Mouse (Mus musculus) CH12.LX (cell line): ENCODE measurements around the gene Rps6kb2. TPM values are rescaled to one million over a fixed set of nuclear protein-coding genes. Genes with fewer than 3 reads are reported as not detected.

Source experiments
- DNase-seq: peaks from one replicate; pipeline ENCODE4 v3.0.0-alpha.2; 2013; ENCODE audit errors: extremely low read depth
- H3K27ac ChIP-seq: 2 replicates; pipeline ENCODE4 v1.5.1; 2012; ENCODE audit warnings: low read depth, mild to moderate bottlenecking, control low read depth, moderate library complexity; ENCODE audit not compliant: insufficient read depth
- H3K27me3 ChIP-seq: replicated peaks from 2 replicates; pipeline ENCODE3; 2012; ENCODE audit warnings: inconsistent platforms
- H3K36me3 ChIP-seq, 2 experiments: replicated peaks in 1 of 2; 2 replicates each; pipeline versions ENCODE3 to v1.6.1; 2012; ENCODE audit warnings: inconsistent platforms in 1 of 2, low read length in 1 of 2, mild to moderate bottlenecking in 1 of 2, mixed read lengths in 1 of 2, moderate library complexity in 1 of 2; ENCODE audit not compliant: control insufficient read depth in 1 of 2, insufficient read depth in 1 of 2
- H3K4me1 ChIP-seq, 2 experiments: 2 replicates each; pipeline ENCODE4 v1.6.1; 2012; ENCODE audit warnings: inconsistent platforms in 1 of 2, moderate library complexity in 1 of 2; ENCODE audit not compliant: insufficient read depth in 2 of 2, control insufficient read depth in 1 of 2
- H3K4me2 ChIP-seq: 2 replicates; pipeline ENCODE4 v1.6.1; 2012; ENCODE audit warnings: low read depth, mild to moderate bottlenecking, control low read depth; ENCODE audit not compliant: poor library complexity, insufficient read depth, severe bottlenecking
- H3K4me3 ChIP-seq, 3 experiments: fragments of 150-350 bp in 1 of 3; sonication (generic) in 1 of 3; replicated peaks in 1 of 3; 2 replicates each; pipeline versions ENCODE3 to v1.5.1; 2011 to 2012; ENCODE audit warnings: low read depth in 2 of 3, low read length in 2 of 3, mild to moderate bottlenecking in 2 of 3, moderate library complexity in 2 of 3, control low read depth in 1 of 3, improper control_type of control experiment in 1 of 3, inconsistent platforms in 1 of 3, mixed read lengths in 1 of 3; ENCODE audit not compliant: poor library complexity in 1 of 3
- H3K79me2 ChIP-seq: replicated peaks from 2 replicates; pipeline ENCODE4 v1.6.1; 2012; ENCODE audit warnings: mild to moderate bottlenecking, moderate library complexity; ENCODE audit not compliant: control insufficient read depth, poor library complexity, insufficient read depth, severe bottlenecking; ENCODE audit errors: extremely low read depth
- H3K9ac ChIP-seq: 2 replicates; pipeline ENCODE4 v1.6.1; 2012; ENCODE audit warnings: low read depth, mild to moderate bottlenecking, control low read depth, moderate library complexity; ENCODE audit not compliant: insufficient read depth
- H3K9me3 ChIP-seq: replicated peaks from 2 replicates; pipeline ENCODE3; 2012; ENCODE audit warnings: low read length, inconsistent platforms, mixed read lengths
- CHD1 ChIP-seq: IDR thresholded peaks from 2 replicates; pipeline ENCODE4 v1.6.1; 2012; ENCODE audit warnings: low read depth, low read length, improper control_type of control experiment, inconsistent platforms
- CHD2 ChIP-seq: IDR thresholded peaks from 2 replicates; pipeline ENCODE4 v1.6.1; 2011; ENCODE audit warnings: low read length, improper control_type of control experiment
- GABPA ChIP-seq: IDR thresholded peaks from 2 replicates; pipeline ENCODE4 v1.6.1; 2012; ENCODE audit warnings: low read depth, low read length, improper control_type of control experiment, inconsistent platforms; ENCODE audit not compliant: insufficient replicate concordance
- HCFC1 ChIP-seq: IDR thresholded peaks from 2 replicates; pipeline ENCODE4 v1.6.1; 2012; ENCODE audit warnings: low read depth, mild to moderate bottlenecking, inconsistent platforms, low read length, improper control_type of control experiment
- IRF4 ChIP-seq: IDR thresholded peaks from 2 replicates; pipeline ENCODE4 v1.6.1; 2014; ENCODE audit warnings: low read depth, mild to moderate bottlenecking, inconsistent platforms, low read length, improper control_type of control experiment
- MAZ ChIP-seq: IDR thresholded peaks from 2 replicates; pipeline ENCODE4 v1.6.1; 2012; ENCODE audit warnings: low read depth, mild to moderate bottlenecking, inconsistent platforms, low read length, improper control_type of control experiment, moderate library complexity
- MYC ChIP-seq: IDR thresholded peaks from 2 replicates; pipeline ENCODE4 v1.6.1; 2011; ENCODE audit warnings: low read depth, mild to moderate bottlenecking, improper control_type of control experiment, low read length
- NRF1 ChIP-seq: IDR thresholded peaks from 2 replicates; pipeline ENCODE4 v1.6.1; 2014; ENCODE audit warnings: low read depth, mild to moderate bottlenecking, inconsistent platforms, low read length, improper control_type of control experiment, moderate library complexity
- POLR2A ChIP-seq: IDR thresholded peaks from 2 replicates; pipeline ENCODE4 v1.6.1; 2011; ENCODE audit warnings: low read depth, mild to moderate bottlenecking, improper control_type of control experiment, low read length
- POLR2AphosphoS2 ChIP-seq: IDR thresholded peaks from 2 replicates; pipeline ENCODE4 v1.6.1; 2011; ENCODE audit warnings: low read depth, low read length, improper control_type of control experiment
- RAD21 ChIP-seq: IDR thresholded peaks from 2 replicates; pipeline ENCODE4 v1.6.1; 2011; ENCODE audit warnings: low read depth, mild to moderate bottlenecking, low read length, improper control_type of control experiment, moderate library complexity
- TCF12 ChIP-seq: IDR thresholded peaks from 2 replicates; pipeline ENCODE4 v1.6.1; 2014; ENCODE audit warnings: low read depth, mild to moderate bottlenecking, inconsistent platforms, low read length, improper control_type of control experiment
- USF1 ChIP-seq: IDR thresholded peaks from 2 replicates; pipeline ENCODE4 v1.6.1; 2014; ENCODE audit warnings: low read depth, mild to moderate bottlenecking, inconsistent platforms, low read length, improper control_type of control experiment
- ZC3H11A ChIP-seq: IDR thresholded peaks from 2 replicates; pipeline ENCODE4 v1.6.1; 2012; ENCODE audit warnings: low read depth, mild to moderate bottlenecking, inconsistent platforms, low read length, improper control_type of control experiment
- ZKSCAN1 ChIP-seq: IDR thresholded peaks from 2 replicates; pipeline ENCODE4 v1.6.1; 2012; ENCODE audit warnings: low read depth, inconsistent platforms, low read length, improper control_type of control experiment, borderline replicate concordance
- ZMIZ1 ChIP-seq: IDR thresholded peaks from 2 replicates; pipeline ENCODE4 v1.6.1; 2012; ENCODE audit warnings: low read depth, mild to moderate bottlenecking, inconsistent platforms, low read length, improper control_type of control experiment
- ZNF384 ChIP-seq: IDR thresholded peaks from 2 replicates; pipeline ENCODE4 v1.6.1; 2012; ENCODE audit warnings: low read depth, low read length, improper control_type of control experiment, inconsistent platforms
- dilution Hi-C: fragments of 300-500 bp; cut with MboI; formaldehyde crosslinking; loops from 2 replicates; pipeline ENCODE4 v1.14.3; 2020; ENCODE audit warnings: low sequenced_read_pairs; ENCODE audit not compliant: extremely low pct_unique_long_range_greater_than_20kb, extremely low pct_ligation_motif_present
- in situ Hi-C: fragments of 300-500 bp; cut with MboI; formaldehyde crosslinking; loops from 3 replicates; pipeline ENCODE4 v1.14.3; 2019; ENCODE audit warnings: low sequenced_read_pairs, low pct_ligation_motif_present, low pct_unique_long_range_greater_than_20kb, mixed read lengths
- polyA plus RNA-seq: library from polyadenylated mRNA; unstranded; fragments of >175 nt; gene quantifications from 2 replicates; pipeline ENCODE4 v1.2.1, GENCODE M21; 2012; ENCODE audit warnings: low read depth; ENCODE audit not compliant: insufficient read length
- total RNA-seq, 2 experiments: library from RNA; depleted of rRNA; stranded (reverse); fragments of 300-350 nt in 1 of 2; fragments of >200 nt in 1 of 2; gene quantifications; 2 replicates each; pipeline ENCODE4 v1.2.3; 2012 to 2014

Rps6kb2 gene
- total and polyA plus RNA-seq, 3 experiments = 9.7 to 26.6 (median 20.7) TPM

DNA sequence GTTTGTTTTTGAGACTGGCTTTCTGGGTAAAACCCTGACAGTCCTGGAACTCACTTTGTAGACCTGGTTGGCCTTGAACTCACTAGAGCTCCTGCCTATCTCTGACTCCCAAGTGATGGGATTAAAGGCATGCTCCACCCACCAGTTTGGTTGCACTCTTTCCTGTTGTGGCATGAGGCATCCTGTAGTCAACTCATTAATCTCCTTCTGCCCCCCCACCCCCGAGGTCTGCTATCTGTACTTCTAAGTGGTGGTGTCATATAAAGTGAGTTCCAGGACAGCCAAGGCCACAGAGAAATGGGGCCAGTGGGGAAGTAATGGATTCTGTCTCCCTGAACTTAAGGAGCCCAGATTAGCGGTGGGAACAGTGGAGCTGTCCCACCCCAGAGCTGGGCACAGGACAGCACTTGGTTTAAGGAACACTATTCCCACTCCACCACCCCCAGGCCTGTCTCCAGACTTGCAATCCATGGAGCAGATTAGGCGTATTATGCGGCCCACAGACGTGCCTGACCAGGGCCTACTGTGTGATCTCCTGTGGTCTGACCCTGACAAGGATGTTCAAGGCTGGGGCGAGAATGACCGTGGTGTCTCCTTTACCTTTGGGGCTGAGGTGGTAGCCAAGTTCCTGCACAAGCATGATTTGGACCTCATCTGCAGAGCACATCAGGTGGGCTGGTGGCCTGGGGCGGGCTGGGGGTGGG, 31.0 kb upstream of the Rps6kb2 start:
- H3K79me2 ChIP-seq = peaks cover 38% of the 10 kb centered on the region
- H3K27me3 ChIP-seq = no peaks in the 10 kb centered on the region
- no peak for TF ChIP-seq ZNF384
- no peak for TF ChIP-seq CHD1
- dilution Hi-C loops (no loop called here), in situ Hi-C loops (no loop called here)
- no peak overlapping the region for H3K4me3 ChIP-seq
- no peak overlapping the region for H3K9ac ChIP-seq
- H3K27ac ChIP-seq = 0 out of 2 replicates have a peak overlapping the region, but pooled peaks have one; percentile 11
- no peak for DNase-seq
- H3K4me2 ChIP-seq = peak overlapping the region; percentile 52; the same call in 1 of the 2 replicates
- H3K36me3 ChIP-seq = peaks cover 46 to 63% of the 10 kb centered on the region in 2 experiments
- H3K4me1 ChIP-seq = peaks cover 11 to 55% of the 10 kb centered on the region in 2 experiments
- no peaks in the 10 kb centered on the region for H3K9me3 ChIP-seq

DNA sequence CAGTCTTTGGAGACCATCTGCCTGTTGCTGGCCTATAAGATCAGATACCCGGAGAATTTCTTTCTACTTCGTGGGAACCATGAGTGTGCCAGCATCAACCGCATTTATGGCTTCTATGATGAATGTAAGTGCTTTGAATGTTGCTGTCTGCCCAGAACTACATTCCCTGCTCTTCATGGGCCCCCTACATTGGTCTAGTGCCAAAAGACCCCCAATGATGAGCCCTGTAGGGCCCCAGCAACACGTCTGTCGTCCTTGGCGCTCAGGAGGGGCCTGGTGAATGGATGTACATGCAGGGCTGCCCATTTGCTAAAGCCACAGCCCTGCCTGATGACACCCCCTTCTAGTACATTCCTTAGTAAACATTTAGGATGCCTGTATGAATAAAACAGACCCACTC, 30.0 kb upstream of the Rps6kb2 start:
- H3K4me3 ChIP-seq = peak overlapping the region; percentile 84 to 89 (median 85)
- no peaks in the 10 kb centered on the region for H3K27me3 ChIP-seq
- peaks cover 45% of the 10 kb centered on the region for H3K79me2 ChIP-seq
- DNase-seq = no peak
- peaks cover 16 to 60% of the 10 kb centered on the region in 2 experiments for H3K4me1 ChIP-seq
- H3K27ac ChIP-seq = no peak overlapping the region
- no peak for TF ChIP-seq HCFC1
- TF ChIP-seq POLR2AphosphoS2 = peak; percentile 4; the same call in 1 of the 2 replicates
- TF ChIP-seq CHD1 = no peak
- no peak for TF ChIP-seq POLR2A
- TF ChIP-seq, all 38 proteins: peak for 1
- peak overlapping the region; percentile 74 for H3K9ac ChIP-seq
- H3K4me2 ChIP-seq = peak overlapping the region; percentile 52
- dilution Hi-C loops = no loop called here
- peaks cover 48 to 62% of the 10 kb centered on the region in 2 experiments for H3K36me3 ChIP-seq
- no peaks in the 10 kb centered on the region for H3K9me3 ChIP-seq
- in situ Hi-C loops = no loop called here

DNA sequence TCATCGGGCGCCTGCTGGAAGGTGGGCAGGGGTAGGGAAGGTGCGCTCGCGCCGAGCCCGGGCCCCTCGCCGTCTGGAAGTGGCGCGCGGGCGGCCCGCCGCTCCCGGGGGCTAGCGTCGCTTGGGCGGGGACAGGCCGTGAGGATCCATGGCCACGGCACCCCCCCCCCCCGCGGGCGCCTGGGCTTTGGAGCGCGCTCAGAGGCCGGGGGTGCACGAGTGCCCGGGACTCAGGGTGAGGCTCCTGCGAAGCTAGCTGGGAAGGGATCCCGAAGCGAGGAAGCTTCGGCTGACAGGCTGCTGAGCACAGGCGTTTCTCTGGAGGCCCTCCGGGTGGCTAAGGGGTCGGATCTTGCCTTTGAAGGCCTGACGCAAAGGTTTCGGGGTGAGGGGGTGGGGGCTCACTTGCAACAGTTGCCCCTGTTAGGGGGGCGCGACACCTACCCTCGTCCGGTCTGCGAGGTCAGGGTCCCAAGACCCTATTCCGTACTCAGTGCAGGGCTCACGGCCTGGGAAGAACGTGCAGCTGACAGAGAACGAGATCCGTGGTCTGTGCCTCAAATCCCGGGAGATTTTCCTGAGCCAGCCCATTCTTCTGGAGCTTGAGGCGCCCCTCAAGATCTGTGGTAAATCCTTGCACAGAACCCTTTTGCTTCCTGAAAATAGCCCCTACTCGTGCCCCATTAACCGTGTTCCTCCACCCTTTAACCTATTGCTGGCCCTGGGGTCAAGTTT, 29.3 kb upstream of the Rps6kb2 start:
- DNase-seq = no peak
- peak overlapping the region; percentile 74 for H3K9ac ChIP-seq
- in situ Hi-C loops (no loop called here), dilution Hi-C loops (no loop called here)
- H3K4me1 ChIP-seq = peaks cover 23 to 65% of the 10 kb centered on the region in 2 experiments
- H3K27me3 ChIP-seq = no peaks in the 10 kb centered on the region
- peak overlapping the region; percentile 24; the same call in 1 of the 2 replicates for H3K27ac ChIP-seq
- TF ChIP-seq MAZ = no peak
- TF ChIP-seq USF1 = no peak
- no peak for TF ChIP-seq GABPA
- TF ChIP-seq CHD2 = no peak
- no peak for TF ChIP-seq ZMIZ1
- TF ChIP-seq IRF4 = no peak
- TF ChIP-seq NRF1 = no peak
- no peak for TF ChIP-seq RAD21
- TF ChIP-seq MYC = no peak
- no peak for TF ChIP-seq HCFC1
- no peak for TF ChIP-seq ZC3H11A
- TF ChIP-seq POLR2A = no peak; the same call in 1 of the 2 replicates
- no peak for TF ChIP-seq ZKSCAN1
- TF ChIP-seq TCF12 = no peak
- H3K4me3 ChIP-seq = peak overlapping the region; percentile 84 to 89 (median 85)
- peaks cover 50 to 63% of the 10 kb centered on the region in 2 experiments for H3K36me3 ChIP-seq
- H3K9me3 ChIP-seq = no peaks in the 10 kb centered on the region
- H3K4me2 ChIP-seq = peak overlapping the region; percentile 52
- H3K79me2 ChIP-seq = peaks cover 46% of the 10 kb centered on the region
